Mouse (Mus musculus): ENCODE data around the gene Ergic2. TPM values are rescaled to one million over a fixed set of nuclear protein-coding genes. Genes with fewer than 3 reads are reported as not detected.
A peak's percentile ranks its signal among the peaks of the same experiment; 100 is the strongest.

The Ergic2 gene
- polyA plus RNA-seq (2016; fragmentation: Nextera tagmentation; extraction: Ambion mirVana) = 186 and 191 TPM in 2 replicates

DNA sequence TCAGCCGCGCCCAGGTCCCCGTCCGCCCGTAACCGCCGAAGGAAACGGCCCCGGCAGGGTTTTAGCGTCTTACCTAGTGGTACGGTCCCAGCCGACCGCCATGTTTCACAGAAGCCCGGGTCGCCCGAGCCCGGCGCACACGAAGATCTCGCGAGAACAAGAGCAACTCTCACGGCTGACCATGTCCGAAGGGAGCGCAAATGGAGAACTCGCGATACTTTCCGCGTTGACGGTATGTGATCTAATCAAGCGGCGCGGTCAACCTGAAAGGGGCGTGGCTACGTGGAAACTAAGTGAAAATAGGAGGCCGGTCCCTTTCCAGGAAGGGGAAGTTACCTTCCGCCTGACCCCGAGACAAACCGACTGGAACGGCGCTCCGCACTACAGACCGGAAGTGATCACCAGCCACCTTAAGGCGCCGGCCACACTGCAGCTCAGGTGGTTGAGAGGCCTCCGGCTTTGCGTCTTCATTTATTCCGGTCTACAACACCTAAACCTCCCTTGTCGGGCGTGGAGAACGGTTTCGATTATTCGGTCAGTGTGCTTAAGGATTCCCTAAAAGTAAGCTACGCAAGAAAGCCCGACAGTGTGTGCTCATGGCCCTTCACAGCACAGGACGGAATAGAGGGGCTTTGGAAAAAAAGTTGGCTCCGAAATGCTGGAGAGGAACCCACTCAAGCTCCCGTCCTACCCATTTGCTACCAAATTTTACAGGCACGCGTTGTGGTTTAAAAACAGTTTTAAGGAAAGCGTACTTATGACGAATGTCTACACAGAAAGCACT lies at the start of gene Ergic2:
Ergic2 (minus strand) TSS at position 478 of the 784 bp plus-strand sequence.
- DNase-seq (ENCODE audit: low spot score) = peak; percentile 96
- no peaks in the 10 kb centered on the region for H3K36me3 ChIP-seq (replicated peaks)
- no peaks in the 10 kb centered on the region for H3K9me3 ChIP-seq
- under 1% methylated on average over 61 of the region's 61 CpGs for WGBS
- H3K4me1 ChIP-seq = peaks cover 17% of the 10 kb centered on the region
- H3K4me3 ChIP-seq = peak within 1 kb of the TSS; percentile 96
- no peaks in the 10 kb centered on the region for H3K27me3 ChIP-seq (replicated peaks; ENCODE audit: low read depth, poor library complexity, severe bottlenecking)
- peak within 1 kb of the TSS; percentile 96 for H3K27ac ChIP-seq (replicated peaks)

DNA sequence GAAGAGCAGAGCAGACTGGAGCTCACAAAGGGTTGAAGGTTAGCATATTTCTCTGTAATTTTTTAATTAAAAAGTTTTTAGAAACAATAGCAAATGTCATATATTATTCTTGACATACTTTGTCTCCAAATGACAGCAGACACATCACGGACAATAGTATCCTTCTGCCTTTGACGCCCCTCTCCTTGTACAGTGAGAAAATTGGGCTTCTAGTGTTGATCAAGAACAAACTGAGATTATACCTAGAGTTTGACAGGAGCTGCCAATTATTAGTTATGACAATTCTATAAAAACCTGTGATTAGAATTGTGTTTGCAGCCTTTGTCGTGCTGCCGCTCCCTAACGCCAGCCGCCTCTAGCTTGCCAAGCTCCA lies 48.5 kb upstream of the Ergic2 start:
- H3K27ac ChIP-seq (replicated peaks) = no peak overlapping the region
- whole genome bisulfite sequencing = 94% methylated on average over 6 of the region's 6 CpGs

DNA sequence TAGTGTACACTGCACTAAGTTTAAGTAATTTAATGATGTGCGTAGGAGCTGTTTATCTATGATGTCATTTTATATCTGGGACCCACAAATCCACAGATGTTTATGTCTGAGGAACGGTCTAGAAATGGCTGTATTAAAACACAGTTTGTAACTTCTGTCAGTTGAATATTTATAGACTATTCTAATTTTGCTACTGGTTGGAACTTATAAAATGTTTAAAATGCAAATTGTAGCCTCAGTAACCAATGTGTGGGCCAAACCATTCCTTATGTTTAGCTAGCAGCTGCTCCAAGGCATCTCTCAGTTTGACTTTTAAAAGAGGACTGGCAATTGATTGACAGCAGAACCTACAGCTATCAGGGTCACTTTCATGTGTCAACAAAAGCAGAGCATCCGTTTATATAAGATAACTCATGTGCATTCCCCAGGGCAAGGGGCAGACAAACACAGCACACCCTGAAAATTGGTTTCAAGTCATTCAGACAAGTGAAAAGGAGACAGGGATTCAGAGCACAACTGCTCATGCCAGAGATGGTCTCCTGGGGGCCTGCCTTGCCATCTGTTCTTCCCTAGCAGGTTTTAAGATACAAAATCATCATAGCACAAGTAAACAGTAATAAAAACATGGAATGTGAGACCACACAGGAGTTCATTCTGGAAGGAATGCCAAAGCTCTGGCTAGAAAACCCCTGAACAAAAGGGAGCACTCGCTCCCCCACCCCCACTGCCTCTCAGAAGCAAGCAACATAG lies 48.0 kb upstream of the Ergic2 start:
- DNase-seq (ENCODE audit: low spot score) = peak; percentile 46
- Histone ChIP-seq H3K4me1 (peaks cover 23% of the 10 kb centered on the region), H3K36me3 (replicated peaks) (no peaks in the 10 kb centered on the region), H3K27ac (replicated peaks) (no peak overlapping the region), H3K4me3 (no peak overlapping the region), H3K9me3 (no peaks in the 10 kb centered on the region), H3K27me3 (replicated peaks; ENCODE audit: low read depth, poor library complexity, severe bottlenecking) (no peaks in the 10 kb centered on the region)
- WGBS = 58% methylated on average over 4 of the region's 4 CpGs

More for the DNA sequence above, 48.5 kb upstream of the Ergic2 start:
- H3K36me3 ChIP-seq (replicated peaks) = no peaks in the 10 kb centered on the region
- DNase-seq (ENCODE audit: low spot score) = no peak
- peaks cover 19% of the 10 kb centered on the region for H3K4me1 ChIP-seq
- H3K27me3 ChIP-seq (replicated peaks; ENCODE audit: low read depth, poor library complexity, severe bottlenecking) = no peaks in the 10 kb centered on the region
- no peaks in the 10 kb centered on the region for H3K9me3 ChIP-seq
- H3K4me3 ChIP-seq = no peak overlapping the region

DNA sequence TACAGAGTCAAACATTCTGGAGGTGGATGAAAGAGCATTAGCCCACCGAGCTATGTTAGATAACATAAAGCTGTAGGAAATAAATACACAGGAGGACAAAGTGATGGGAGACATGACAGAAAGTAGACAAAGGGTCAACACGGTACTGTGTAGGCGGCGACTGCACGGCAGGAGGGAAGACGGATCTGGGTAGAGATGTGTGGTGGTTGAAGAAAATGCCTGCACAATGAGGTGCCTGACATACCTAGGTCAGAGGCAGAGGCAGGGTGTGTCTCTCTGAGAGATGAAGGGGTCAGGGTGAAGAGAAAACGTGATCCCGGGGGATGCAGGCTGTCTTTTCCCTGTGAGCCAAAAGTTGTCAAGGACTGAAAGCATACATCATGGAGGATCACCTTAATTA lies 46.9 kb upstream of the Ergic2 start:
- WGBS = 83% methylated on average over 8 of the region's 8 CpGs
- Histone ChIP-seq H3K27me3 (replicated peaks; ENCODE audit: low read depth, poor library complexity, severe bottlenecking) (no peaks in the 10 kb centered on the region), H3K36me3 (replicated peaks) (no peaks in the 10 kb centered on the region), H3K27ac (replicated peaks) (no peak overlapping the region), H3K4me1 (peaks cover 24% of the 10 kb centered on the region), H3K9me3 (no peaks in the 10 kb centered on the region), H3K4me3 (no peak overlapping the region)
- no peak for DNase-seq (ENCODE audit: low spot score)

DNA sequence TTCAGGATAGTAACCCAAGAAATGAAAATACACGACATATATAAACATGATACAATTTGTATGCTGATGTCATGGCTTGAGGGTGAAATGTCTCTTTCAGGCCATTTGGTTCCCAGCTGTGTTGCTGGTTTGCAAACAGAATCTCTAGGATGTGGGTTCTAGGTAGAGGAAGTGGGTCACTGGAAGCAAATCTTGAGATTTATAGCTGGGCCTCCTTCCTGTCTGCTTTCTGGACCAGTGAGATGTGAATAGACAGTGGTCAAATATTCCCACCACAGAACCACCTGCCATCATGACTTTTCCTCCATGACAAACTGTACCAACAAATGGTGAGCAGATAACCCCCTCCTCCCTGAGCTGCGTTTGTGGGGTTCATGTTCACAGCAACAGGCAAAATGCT lies 45.6 kb upstream of the Ergic2 start:
- no peak for DNase-seq (ENCODE audit: low spot score)
- H3K9me3 ChIP-seq = no peaks in the 10 kb centered on the region
- 85% methylated on average over 2 of the region's 2 CpGs for WGBS
- peaks cover 34% of the 10 kb centered on the region for H3K4me1 ChIP-seq
- no peaks in the 10 kb centered on the region for H3K36me3 ChIP-seq (replicated peaks)
- H3K27me3 ChIP-seq (replicated peaks; ENCODE audit: low read depth, poor library complexity, severe bottlenecking) = no peaks in the 10 kb centered on the region
- no peak overlapping the region for H3K4me3 ChIP-seq
- no peak overlapping the region for H3K27ac ChIP-seq (replicated peaks)

DNA sequence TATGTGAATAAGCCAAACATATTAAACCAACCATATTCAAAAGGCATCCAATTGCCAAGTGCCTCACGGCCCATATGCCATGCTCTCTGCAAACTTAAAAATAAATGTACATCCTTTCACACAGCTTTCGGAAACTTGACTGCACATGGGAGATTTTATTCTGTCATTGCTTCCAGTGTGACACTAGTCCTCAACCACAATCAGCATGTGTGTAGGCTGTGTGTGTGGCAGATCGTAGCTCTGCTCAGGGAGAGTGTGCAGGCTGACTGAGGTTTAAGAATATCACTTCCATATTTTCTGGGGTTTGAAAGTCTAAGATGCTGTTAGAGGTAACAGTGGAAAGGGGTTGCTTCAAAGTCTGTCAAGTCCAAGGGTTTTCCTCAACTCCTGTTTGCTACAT lies 43.9 kb upstream of the Ergic2 start:
- no peaks in the 10 kb centered on the region for H3K36me3 ChIP-seq (replicated peaks)
- H3K27me3 ChIP-seq (replicated peaks; ENCODE audit: low read depth, poor library complexity, severe bottlenecking) = no peaks in the 10 kb centered on the region
- H3K27ac ChIP-seq (replicated peaks) = no peak overlapping the region
- DNase-seq (ENCODE audit: low spot score) = no peak
- H3K4me1 ChIP-seq = peaks cover 44% of the 10 kb centered on the region
- H3K4me3 ChIP-seq = no peak overlapping the region
- no peaks in the 10 kb centered on the region for H3K9me3 ChIP-seq
- WGBS = 90% methylated on average over 3 of the region's 3 CpGs

DNA sequence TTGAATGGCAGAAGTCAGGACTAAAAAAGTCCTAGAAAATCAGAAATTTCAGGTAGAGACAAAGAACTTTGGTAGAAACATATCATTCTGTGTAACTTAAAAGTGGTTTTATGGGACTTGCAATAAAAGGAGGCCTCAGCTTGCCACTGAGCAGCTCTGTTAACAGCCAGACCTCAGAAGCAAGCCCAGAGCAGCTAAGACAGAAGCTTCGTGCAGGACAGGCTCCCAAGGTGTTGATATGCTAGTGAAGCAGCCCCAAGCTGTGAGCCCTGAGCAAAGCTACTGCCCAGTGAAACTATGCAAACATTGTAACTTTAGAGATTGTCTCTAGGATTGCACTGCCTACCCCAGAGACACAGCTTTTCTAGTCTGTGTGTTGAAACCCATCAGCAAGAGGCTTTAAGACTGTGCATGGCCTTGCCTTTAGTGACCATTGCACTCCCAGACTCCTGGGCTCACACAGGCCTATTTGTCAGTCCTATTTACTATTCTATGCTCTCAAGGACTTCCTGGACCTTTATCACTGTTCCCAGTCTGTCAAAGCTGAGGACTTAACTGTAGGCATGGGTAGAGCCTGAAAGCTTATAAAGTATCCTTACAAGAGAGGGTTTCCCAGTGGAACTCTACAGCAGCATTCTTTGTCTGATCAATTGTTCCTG lies 43.4 kb upstream of the Ergic2 start:
- H3K9me3 ChIP-seq = no peaks in the 10 kb centered on the region
- no peaks in the 10 kb centered on the region for H3K36me3 ChIP-seq (replicated peaks)
- DNase-seq (ENCODE audit: low spot score) = no peak
- H3K4me3 ChIP-seq = no peak overlapping the region
- H3K27me3 ChIP-seq (replicated peaks; ENCODE audit: low read depth, poor library complexity, severe bottlenecking) = no peaks in the 10 kb centered on the region
- H3K4me1 ChIP-seq = peaks cover 40% of the 10 kb centered on the region
- 68% methylated on average over 1 of the region's 1 CpGs for WGBS
- no peak overlapping the region for H3K27ac ChIP-seq (replicated peaks)

DNA sequence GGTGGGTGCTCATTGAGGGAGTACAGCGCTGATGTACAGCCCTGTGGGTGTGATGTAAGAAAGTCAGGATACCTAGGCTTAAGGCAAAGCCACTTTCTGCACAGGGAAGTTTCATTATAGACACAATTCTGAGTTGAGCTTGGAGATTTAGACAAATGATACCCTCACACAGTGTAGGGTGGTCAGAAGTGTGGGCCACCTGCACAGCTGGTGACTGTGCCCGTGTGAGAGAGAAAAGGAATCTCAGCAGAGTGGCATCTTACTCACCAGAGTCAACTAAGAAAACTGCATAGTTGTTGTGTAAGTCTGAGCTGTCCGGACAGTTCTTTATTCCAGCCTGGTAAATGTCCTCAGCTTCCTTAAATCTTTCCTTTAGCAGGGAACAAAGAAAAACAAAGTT lies 37.0 kb upstream of the Ergic2 start:
- Histone ChIP-seq H3K27me3 (replicated peaks; ENCODE audit: low read depth, poor library complexity, severe bottlenecking) (no peaks in the 10 kb centered on the region), H3K4me1 (peaks cover 21% of the 10 kb centered on the region), H3K9me3 (no peaks in the 10 kb centered on the region), H3K4me3 (no peak overlapping the region), H3K27ac (replicated peaks) (no peak overlapping the region), H3K36me3 (replicated peaks) (no peaks in the 10 kb centered on the region)
- DNase-seq (ENCODE audit: low spot score) = no peak
- WGBS = 84% methylated on average over 3 of the region's 3 CpGs

DNA sequence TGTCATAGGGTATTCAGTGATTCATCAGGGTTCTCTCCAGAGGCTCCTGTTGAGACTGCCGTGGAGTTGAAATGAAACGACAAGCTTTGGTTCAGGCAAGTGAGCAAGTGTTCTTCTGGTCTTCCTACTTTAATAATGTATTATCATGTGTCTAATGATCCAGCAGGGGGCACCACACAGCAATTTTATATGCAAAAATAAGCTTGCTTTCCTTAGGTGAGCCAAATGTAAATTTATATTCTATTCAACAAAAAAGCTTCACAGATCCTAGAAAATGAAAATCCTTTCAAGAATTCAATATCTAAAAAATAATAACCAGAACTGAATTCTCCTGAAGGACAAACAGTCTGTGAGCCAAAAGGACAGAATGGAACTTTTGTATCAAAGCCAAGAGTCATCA lies 36.5 kb upstream of the Ergic2 start:
- peak; percentile 39 for DNase-seq (ENCODE audit: low spot score)
- Histone ChIP-seq H3K9me3 (no peaks in the 10 kb centered on the region), H3K36me3 (replicated peaks) (no peaks in the 10 kb centered on the region), H3K27ac (replicated peaks) (no peak overlapping the region), H3K4me3 (no peak overlapping the region), H3K4me1 (peaks cover 17% of the 10 kb centered on the region), H3K27me3 (replicated peaks; ENCODE audit: low read depth, poor library complexity, severe bottlenecking) (no peaks in the 10 kb centered on the region)
- WGBS = 65% methylated on average over 2 of the region's 2 CpGs

DNA sequence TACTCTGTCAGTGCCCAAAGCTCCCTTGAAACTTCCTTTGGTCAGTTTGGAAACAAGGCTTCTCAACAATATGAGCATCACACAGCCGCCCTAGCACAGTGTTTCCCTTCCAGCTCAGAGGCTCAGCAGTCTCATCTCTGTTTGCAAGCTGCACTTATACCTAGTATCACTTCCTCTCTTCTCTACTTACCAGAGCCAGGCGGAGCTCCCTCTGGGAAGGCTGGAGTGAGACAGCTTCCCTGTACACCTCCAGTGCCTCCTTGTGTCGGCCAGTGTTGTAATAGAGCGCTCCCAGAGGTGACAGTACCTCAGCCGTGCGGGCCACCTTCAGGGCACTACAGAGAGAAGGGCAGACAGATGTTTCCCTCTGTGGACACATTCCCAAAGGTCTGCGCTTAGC lies 34.4 kb upstream of the Ergic2 start:
- WGBS = 73% methylated on average over 7 of the region's 7 CpGs

DNA sequence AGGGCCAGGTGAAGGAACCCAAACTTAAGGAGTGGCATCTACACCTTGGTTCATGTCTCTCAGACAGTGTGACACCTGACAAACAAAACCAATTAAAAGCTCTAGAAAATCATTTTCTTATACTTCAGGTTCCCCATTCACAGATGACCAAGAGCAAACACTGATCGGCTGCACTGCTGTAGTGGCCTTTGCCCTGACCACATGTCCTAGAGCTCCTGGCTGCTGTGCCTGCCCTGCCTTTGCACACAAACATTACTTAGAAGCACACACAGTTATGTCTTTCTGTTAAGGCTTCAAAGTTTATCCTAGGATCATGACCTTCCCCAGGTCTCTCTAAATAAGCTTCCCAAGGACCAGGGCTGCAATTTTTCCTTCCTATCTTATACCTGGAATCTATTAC lies 32.7 kb upstream of the Ergic2 start:
- Histone ChIP-seq H3K36me3 (replicated peaks) (no peaks in the 10 kb centered on the region), H3K4me3 (no peak overlapping the region), H3K27me3 (replicated peaks; ENCODE audit: low read depth, poor library complexity, severe bottlenecking) (no peaks in the 10 kb centered on the region), H3K4me1 (no peaks in the 10 kb centered on the region), H3K27ac (replicated peaks) (no peak overlapping the region), H3K9me3 (no peaks in the 10 kb centered on the region)
- WGBS = 73% methylated on average over 1 of the region's 1 CpGs
- DNase-seq (ENCODE audit: low spot score) = no peak

More for the DNA sequence above, 34.4 kb upstream of the Ergic2 start:
- H3K36me3 ChIP-seq (replicated peaks) = no peaks in the 10 kb centered on the region
- DNase-seq (ENCODE audit: low spot score) = no peak
- H3K4me3 ChIP-seq = no peak overlapping the region
- H3K27ac ChIP-seq (replicated peaks) = no peak overlapping the region
- no peaks in the 10 kb centered on the region for H3K27me3 ChIP-seq (replicated peaks; ENCODE audit: low read depth, poor library complexity, severe bottlenecking)
- H3K9me3 ChIP-seq = no peaks in the 10 kb centered on the region
- no peaks in the 10 kb centered on the region for H3K4me1 ChIP-seq

DNA sequence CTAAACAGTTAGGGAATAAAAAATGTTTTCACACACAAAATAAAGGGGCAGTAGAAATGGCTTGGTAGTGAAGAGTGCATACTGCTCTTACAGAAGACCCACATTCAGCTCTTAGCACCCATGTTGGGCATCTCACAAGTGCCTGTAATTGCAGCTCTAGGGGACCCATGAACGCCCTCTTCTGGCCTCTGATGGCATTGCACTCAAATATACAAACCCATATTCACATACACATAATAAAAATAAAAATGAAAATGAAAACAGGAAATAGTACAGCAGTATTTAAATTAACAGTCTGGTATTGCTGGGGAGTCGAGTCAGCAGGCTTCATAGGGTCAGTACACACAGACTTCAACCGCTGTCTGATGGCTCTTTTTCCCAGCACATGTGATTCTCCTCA lies 30.1 kb upstream of the Ergic2 start:
- no peak overlapping the region for H3K4me3 ChIP-seq
- no peak for DNase-seq (ENCODE audit: low spot score)
- no peaks in the 10 kb centered on the region for H3K4me1 ChIP-seq
- WGBS = 64% methylated on average over 3 of the region's 3 CpGs
- no peaks in the 10 kb centered on the region for H3K36me3 ChIP-seq (replicated peaks)
- no peaks in the 10 kb centered on the region for H3K27me3 ChIP-seq (replicated peaks; ENCODE audit: low read depth, poor library complexity, severe bottlenecking)
- H3K27ac ChIP-seq (replicated peaks) = no peak overlapping the region
- H3K9me3 ChIP-seq = no peaks in the 10 kb centered on the region
